Mouse (Mus musculus) thymus, adult 2 months (tissue): ENCODE data around the gene Cyb5r3. TPM values are rescaled to one million over a fixed set of nuclear protein-coding genes. Genes with fewer than 3 reads are reported as not detected.

ENCODE experiments used
- DNase-seq: peaks from one replicate; pipeline ENCODE4 v3.0.0; 2021
- H3K27ac ChIP-seq: fragments of 200-500 bp; 2 replicates; pipeline ENCODE4 v1.5.1; 2012; ENCODE audit warnings: low read length, control low read depth; ENCODE audit not compliant: control insufficient read depth, insufficient read depth
- H3K27me3 ChIP-seq: fragments of 200-500 bp; 2 replicates; pipeline ENCODE4 v1.6.1; 2012; ENCODE audit warnings: mild to moderate bottlenecking, low read length, moderate library complexity, mixed read lengths; ENCODE audit not compliant: control insufficient read depth, insufficient read depth
- H3K36me3 ChIP-seq: fragments of 200-500 bp; 2 replicates; pipeline ENCODE4 v1.6.1; 2012; ENCODE audit warnings: mild to moderate bottlenecking, low read length, moderate library complexity; ENCODE audit not compliant: control insufficient read depth, insufficient read depth
- H3K4me1 ChIP-seq: fragments of 200-500 bp; replicated peaks from 2 replicates; pipeline ENCODE4 v1.6.1; 2012; ENCODE audit warnings: low read length; ENCODE audit not compliant: control insufficient read depth, insufficient read depth
- H3K4me3 ChIP-seq: fragments of 200-500 bp; 2 replicates; pipeline ENCODE4 v1.5.1; 2012; ENCODE audit warnings: mild to moderate bottlenecking, low read length, control low read depth, moderate library complexity; ENCODE audit not compliant: control insufficient read depth, insufficient read depth
- CTCF ChIP-seq: fragments of 200-500 bp; IDR thresholded peaks from 2 replicates; pipeline ENCODE4 v1.5.1; 2012; ENCODE audit warnings: mild to moderate bottlenecking, control low read depth, low read length, moderate library complexity, borderline replicate concordance; ENCODE audit not compliant: control insufficient read depth, poor library complexity, insufficient read depth; ENCODE audit errors: extremely low read depth
- POLR2A ChIP-seq: fragments of 200-500 bp; IDR thresholded peaks from 2 replicates; pipeline ENCODE4 v1.6.1; 2012; ENCODE audit warnings: mild to moderate bottlenecking, low read length, control low read depth, moderate library complexity; ENCODE audit not compliant: control insufficient read depth, poor library complexity, insufficient read depth; ENCODE audit errors: extremely low read depth
- WGBS: fragments of 180-500 bp; shearing (Covaris S2); methylation state at CpG from one replicate; pipeline ENCODE4 v1.1.7; 2018; 5-methylcytosine and 5-hydroxymethylcytosine counted together
- polyA plus RNA-seq: library from polyadenylated mRNA; depleted of rRNA; stranded (reverse); fragments of >200 nt; gene quantifications from 2 replicates; pipeline ENCODE4 v1.2.3, GENCODE M21; 2012

Cyb5r3 gene
- polyA plus RNA-seq, 1 experiment, result 60.5 TPM

GRCm38 (mm10) chr15:83169772-83170722 lies 2.3 kb downstream of the Cyb5r3 start:
- Histone ChIP-seq H3K36me3 (no peaks in the 10 kb centered on the region), H3K27me3 (no peaks in the 10 kb centered on the region), H3K4me1 (peaks cover 12% of the 10 kb centered on the region), H3K27ac (no peak overlapping the region), H3K4me3 (no peak overlapping the region)
- TF ChIP-seq POLR2A, result no peak
- TF ChIP-seq CTCF, result no peak
- 86% methylated on average over 8 of the region's 8 CpGs for WGBS
- no peak for DNase-seq

- no peak overlapping the region for H3K27ac ChIP-seq
- no peaks in the 10 kb centered on the region for H3K36me3 ChIP-seq
- peaks cover 12% of the 10 kb centered on the region for H3K4me1 ChIP-seq
- TF ChIP-seq POLR2A (no peak), CTCF (no peak)
- H3K27me3 ChIP-seq, result no peaks in the 10 kb centered on the region
- no peak for DNase-seq
- H3K4me3 ChIP-seq, result no peak overlapping the region
- WGBS, result 79% methylated on average over 7 of the region's 7 CpGs
Measured at GRCm38 (mm10) chr15:83168875-83169771, 3.3 kb downstream of the Cyb5r3 start.

- Histone ChIP-seq H3K27ac (no peak overlapping the region), H3K4me1 (peaks cover 12% of the 10 kb centered on the region), H3K4me3 (no peak overlapping the region), H3K27me3 (no peaks in the 10 kb centered on the region), H3K36me3 (no peaks in the 10 kb centered on the region)
- WGBS, result 97% methylated on average over 3 of the region's 3 CpGs
- no peak for DNase-seq
- TF ChIP-seq POLR2A (no peak), CTCF (no peak)
Measured at GRCm38 (mm10) chr15:83168311-83168710, 4.1 kb downstream of the Cyb5r3 start.

GRCm38 (mm10) chr15:83167550-83168065 lies 4.8 kb downstream of the Cyb5r3 start:
- TF ChIP-seq POLR2A (no peak), CTCF (no peak)
- H3K4me1 ChIP-seq, result peaks cover 6% of the 10 kb centered on the region
- no peaks in the 10 kb centered on the region for H3K27me3 ChIP-seq
- no peak overlapping the region for H3K27ac ChIP-seq
- no peak for DNase-seq
- 76% methylated on average over 8 of the region's 8 CpGs for WGBS
- no peaks in the 10 kb centered on the region for H3K36me3 ChIP-seq
- no peak overlapping the region for H3K4me3 ChIP-seq

- DNase-seq, result no peak
- 88% methylated on average over 5 of the region's 5 CpGs for WGBS
- no peak for TF ChIP-seq POLR2A
- no peak for TF ChIP-seq CTCF
- Histone ChIP-seq H3K36me3 (no peaks in the 10 kb centered on the region), H3K27ac (no peak overlapping the region), H3K4me1 (peaks cover 5% of the 10 kb centered on the region), H3K4me3 (no peak overlapping the region), H3K27me3 (no peaks in the 10 kb centered on the region)
Measured at GRCm38 (mm10) chr15:83167126-83167525, 5.3 kb downstream of the Cyb5r3 start.

- 96% methylated on average over 3 of the region's 3 CpGs for WGBS
- H3K4me3 ChIP-seq, result no peak overlapping the region
- H3K4me1 ChIP-seq, result peaks cover 5% of the 10 kb centered on the region
- no peak overlapping the region for H3K27ac ChIP-seq
- DNase-seq, result no peak
- H3K27me3 ChIP-seq, result no peaks in the 10 kb centered on the region
- H3K36me3 ChIP-seq, result no peaks in the 10 kb centered on the region; the same call in 1 of the 2 replicates
- TF ChIP-seq CTCF, result no peak
- no peak for TF ChIP-seq POLR2A
Measured at GRCm38 (mm10) chr15:83166642-83167041, 5.8 kb downstream of the Cyb5r3 start.
